In the genomic region with DNA sequence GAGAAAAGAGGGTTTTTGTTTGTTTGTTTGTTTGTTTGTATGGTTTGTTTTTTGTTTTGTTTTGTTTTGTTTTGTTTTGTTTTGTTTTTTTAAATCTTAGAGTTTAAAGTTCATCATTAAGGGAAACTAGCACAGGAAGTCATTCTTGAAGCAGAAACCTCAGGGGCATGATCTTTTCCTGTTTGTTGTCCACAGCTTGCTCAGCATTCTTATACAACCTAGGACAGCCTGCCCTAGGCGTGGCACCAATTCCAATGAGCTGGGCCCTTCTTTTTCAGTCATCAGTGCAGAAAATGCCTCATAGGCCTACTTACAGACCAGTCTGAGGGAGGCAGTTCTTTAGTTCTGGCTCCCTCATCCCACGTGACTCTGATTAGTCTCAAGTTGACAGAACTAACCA, we compare ENCODE assay signal across 21 mouse cellular contexts.
"Had no signal": no experiment of that assay in that cellular context is flagged by ENCODE, and none has a peak within 500 bp of the region (broad histone marks: within the 10 kb centered on the region; RNA-seq: fewer than 3 reads in every experiment).

No protein-coding gene starts in this region.

- H3K36me3 ChIP-seq: limb, embryonic 10.5 days; limb, embryonic 13.5 days; liver, embryonic 12.5 days; liver, embryonic 15.5 days; lung, embryonic 15.5 days; midbrain, embryonic 10.5 days; midbrain, embryonic 13.5 days; neural tube, embryonic 13.5 days had no signal

- H3K27ac ChIP-seq: layer of hippocampus, adult 2 months; limb, embryonic 10.5 days; limb, embryonic 13.5 days; liver, embryonic 12.5 days; liver, embryonic 15.5 days; lung, embryonic 15.5 days; midbrain, embryonic 10.5 days; midbrain, embryonic 13.5 days; neural tube, embryonic 13.5 days had no signal

- DNase-seq: kidney, adult 11 months; kidney, postnatal 14 days; kidney, postnatal 4 days; layer of hippocampus, adult 9-11 months; liver; lung, adult 18-20 months; lung, postnatal 10 days; lung, postnatal 36 days; thymus, adult 18-20 months; thymus, postnatal 36 days had no signal

- H3K9ac ChIP-seq: limb, embryonic 13.5 days; liver, embryonic 12.5 days; liver, embryonic 15.5 days; lung, embryonic 15.5 days; midbrain, embryonic 13.5 days; neural tube, embryonic 13.5 days had no signal

- H3K4me3 ChIP-seq: layer of hippocampus, adult 2 months; limb, embryonic 10.5 days; limb, embryonic 13.5 days; liver, embryonic 12.5 days; liver, embryonic 15.5 days; lung, embryonic 15.5 days; midbrain, embryonic 10.5 days; midbrain, embryonic 13.5 days; myocyte; neural tube, embryonic 13.5 days had no signal

- H3K4me2 ChIP-seq: limb, embryonic 13.5 days; liver, embryonic 12.5 days; liver, embryonic 15.5 days; lung, embryonic 15.5 days; midbrain, embryonic 13.5 days; neural tube, embryonic 13.5 days had no signal

- ATAC-seq: liver, embryonic 12.5 days; midbrain, embryonic 13.5 days; midbrain, embryonic 16.5 days had no signal

- H3K9me3 ChIP-seq: limb, embryonic 10.5 days; limb, embryonic 13.5 days; liver, embryonic 12.5 days; liver, embryonic 15.5 days; lung, embryonic 15.5 days; midbrain, embryonic 10.5 days; midbrain, embryonic 13.5 days; neural tube, embryonic 13.5 days had no signal

- H3K27me3 ChIP-seq: limb, embryonic 13.5 days; liver, embryonic 12.5 days; liver, embryonic 15.5 days; lung, embryonic 15.5 days; midbrain, embryonic 13.5 days; neural tube, embryonic 13.5 days had no signal

- H3K4me1 ChIP-seq: limb, embryonic 10.5 days; limb, embryonic 13.5 days; liver, embryonic 12.5 days; liver, embryonic 15.5 days; lung, embryonic 15.5 days; midbrain, embryonic 13.5 days; neural tube, embryonic 13.5 days had no signal
